Mouse (Mus musculus): ENCODE measurements around the gene 9930111J21Rik2.
"Not testable (repeated sequence)": the region's sequence is repeated elsewhere in the genome, so short reads cannot be mapped to it uniquely, and the experiment has no call there.

9930111J21Rik2 gene

DNA sequence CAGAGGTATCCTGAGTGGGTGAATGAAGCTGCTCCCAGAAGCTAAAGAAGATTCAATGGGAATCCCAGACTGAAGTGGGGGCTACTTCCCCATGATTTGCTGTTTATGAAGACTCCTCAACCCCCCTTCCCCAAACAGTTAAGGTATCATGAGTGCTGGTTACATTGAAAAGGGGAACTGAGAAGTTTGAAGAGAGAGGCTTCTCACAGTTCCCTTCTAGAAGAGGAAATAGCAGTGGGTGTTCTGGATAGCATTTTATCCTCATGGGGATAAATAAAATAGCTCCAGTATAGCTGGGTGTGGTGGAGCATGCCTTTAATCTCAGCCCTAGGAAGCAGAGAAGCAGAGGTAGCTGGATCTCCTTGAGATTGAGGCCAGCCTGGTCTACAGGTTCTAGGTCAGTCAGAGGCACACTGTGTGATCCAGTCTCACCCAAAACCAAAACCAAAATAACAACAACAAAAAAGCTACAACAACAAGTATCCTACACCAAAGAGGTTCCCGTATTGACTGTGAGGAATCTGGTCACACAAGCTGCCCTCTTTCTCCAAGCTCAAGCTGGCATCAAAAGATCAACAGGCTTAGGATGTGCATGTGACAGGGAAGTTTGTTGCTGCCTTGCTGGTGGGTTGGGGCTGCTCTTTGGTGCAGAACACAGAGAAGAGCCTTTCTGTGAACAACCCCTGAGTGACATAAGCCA lies 72.7 kb downstream of the 9930111J21Rik2 start, which contains the start of gene Olfr56:
Gene Olfr56 (plus strand): TSS at position 650 of the 700 bp plus-strand sequence.
- not testable (repeated sequence) for DNase-seq (ENCODE audit: low spot score in 2 of 2)

DNA sequence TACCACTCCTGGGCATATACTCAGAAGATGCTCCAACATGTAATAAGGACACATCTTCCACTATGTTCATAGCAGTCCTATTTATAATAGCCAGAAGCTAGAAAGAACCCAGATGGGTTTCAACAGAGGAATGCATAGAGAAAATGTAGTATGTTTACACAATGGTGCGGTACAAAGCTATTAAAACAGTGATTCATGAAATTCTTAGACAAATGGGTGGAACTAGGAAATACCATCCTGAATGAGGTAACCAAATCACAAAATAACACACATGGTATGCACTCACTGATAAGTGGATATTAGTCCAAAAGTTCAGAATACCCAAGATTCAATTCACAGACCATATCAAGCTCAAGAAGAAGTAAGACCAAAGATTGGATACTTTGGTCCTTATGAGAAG lies 76.4 kb downstream of the 9930111J21Rik2 start:
- not testable (repeated sequence) for DNase-seq (ENCODE audit: low spot score in 2 of 2)

Data from heart, adult 9 months (tissue).